Mouse (Mus musculus): ENCODE results near the gene Dedd.

- TF ChIP-seq POLR2A (IDR thresholded peaks at IDR 0.05; ENCODE audit: borderline replicate concordance, low read depth, low read length), result no peak
- no peak for TF ChIP-seq CTCF (IDR thresholded peaks at IDR 0.05; ENCODE audit: low read depth, low read length)
Measured at GRCm38 (mm10) chr1:171293351-171293750, 35.6 kb upstream of the Dedd start.

Measured in bone marrow macrophage, adult 2 months (primary cell).